Mouse (Mus musculus) neural tube, embryonic 13.5 days (tissue): Measurements from ENCODE around the gene Ccnb1. TPM values are rescaled to one million over a fixed set of nuclear protein-coding genes. Genes with fewer than 3 reads are reported as not detected.
"Not testable (repeated sequence)": the region's sequence is repeated elsewhere in the genome, so short reads cannot be mapped to it uniquely, and the experiment has no call there.

Experiments
- ATAC-seq: fragments of 200-750 bp; cut with Nextera tagmentation; 2 replicates; pipeline ENCODE4 v1.8.0; 2017; ENCODE audit warnings: low read depth, mild to moderate bottlenecking, moderate TSS enrichment, moderate library complexity
- H3K27ac ChIP-seq: fragments of 300-500 bp; sonication (generic); replicated peaks from 2 replicates; pipeline ENCODE4 v1.5.1; 2015; ENCODE audit warnings: moderate library complexity, mild to moderate bottlenecking, inconsistent platforms
- H3K27me3 ChIP-seq: fragments of 300-500 bp; sonication (generic); 2 replicates; pipeline ENCODE4 v1.6.1; 2015; ENCODE audit warnings: mild to moderate bottlenecking, inconsistent platforms
- H3K36me3 ChIP-seq: fragments of 300-500 bp; sonication (generic); 2 replicates; pipeline ENCODE4 v1.6.1; 2015; ENCODE audit warnings: mild to moderate bottlenecking, inconsistent platforms
- H3K4me1 ChIP-seq: fragments of 300-500 bp; sonication (generic); replicated peaks from 2 replicates; pipeline ENCODE4 v1.6.1; 2015; ENCODE audit warnings: inconsistent platforms
- H3K4me2 ChIP-seq: fragments of 300-500 bp; sonication (generic); 2 replicates; pipeline ENCODE4 v1.6.1; 2015; ENCODE audit warnings: inconsistent platforms, mild to moderate bottlenecking, moderate library complexity
- H3K4me3 ChIP-seq: fragments of 300-500 bp; sonication (generic); 2 replicates; pipeline ENCODE4 v1.5.1; 2015; ENCODE audit warnings: mild to moderate bottlenecking, inconsistent platforms
- H3K9ac ChIP-seq: fragments of 300-500 bp; sonication (generic); 2 replicates; pipeline ENCODE4 v1.6.1; 2015; ENCODE audit warnings: moderate library complexity, mild to moderate bottlenecking, inconsistent platforms
- H3K9me3 ChIP-seq: fragments of 300-500 bp; sonication (generic); 2 replicates; pipeline ENCODE4 v1.6.1; 2016; ENCODE audit warnings: inconsistent platforms
- WGBS: fragments of 180-500 bp; shearing (Covaris S2); methylation state at CpG from one replicate; pipeline ENCODE4 v1.1.7; 2015; 5-methylcytosine and 5-hydroxymethylcytosine counted together
- polyA plus RNA-seq: library from polyadenylated mRNA; unstranded; fragments of >200 nt; fragmentation: Nextera tagmentation; extraction: Ambion mirVana; gene quantifications from 2 replicates; pipeline ENCODE4 v1.2.1, GENCODE M21; 2015

Ccnb1 gene
- polyA plus RNA-seq, 1 experiment from 2014 or later: 45.2 TPM

DNA sequence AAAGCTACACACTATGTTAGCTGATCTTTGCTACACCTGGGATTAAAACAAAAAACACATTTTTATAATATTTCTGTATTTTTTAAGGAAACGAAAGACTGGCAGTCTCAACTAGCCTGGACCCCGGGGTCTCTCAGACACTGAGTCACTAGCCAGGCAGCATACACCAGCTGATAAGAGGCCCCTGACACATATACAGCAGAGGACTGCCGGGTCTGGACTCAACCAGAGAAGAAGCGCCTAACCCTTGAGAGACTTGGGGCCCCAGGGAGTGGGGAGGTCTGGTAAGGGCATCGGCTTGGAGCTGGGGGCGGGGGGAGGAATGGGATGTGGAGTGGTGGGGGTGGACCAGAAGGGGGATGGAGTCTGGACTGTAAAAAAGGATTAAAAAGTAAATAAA, 33.4 kb downstream of the Ccnb1 start:
- ATAC-seq: no peak
- H3K4me2 ChIP-seq: no peak overlapping the region
- H3K27ac ChIP-seq: no peak overlapping the region
- no peaks in the 10 kb centered on the region for H3K4me1 ChIP-seq
- H3K36me3 ChIP-seq: no peaks in the 10 kb centered on the region
- H3K27me3 ChIP-seq: no peaks in the 10 kb centered on the region
- WGBS: 84% methylated on average over 6 of the region's 6 CpGs
- no peak overlapping the region for H3K4me3 ChIP-seq
- H3K9me3 ChIP-seq: no peaks in the 10 kb centered on the region
- no peak overlapping the region for H3K9ac ChIP-seq

- 92% methylated on average over 8 of the region's 8 CpGs for WGBS
- Histone ChIP-seq H3K36me3 (no peaks in the 10 kb centered on the region), H3K9me3 (no peaks in the 10 kb centered on the region), H3K4me1 (no peaks in the 10 kb centered on the region), H3K9ac (no peak overlapping the region), H3K4me3 (no peak overlapping the region), H3K4me2 (no peak overlapping the region), H3K27me3 (no peaks in the 10 kb centered on the region), H3K27ac (no peak overlapping the region)
- no peak for ATAC-seq
These were observed 33.8 kb downstream of the Ccnb1 start for GRCm38 (mm10) chr13:100752529-100752928.

GRCm38 (mm10) chr13:100751402-100751801, 35.0 kb downstream of the Ccnb1 start:
- no peak overlapping the region for H3K4me3 ChIP-seq
- 86% methylated on average over 3 of the region's 3 CpGs for WGBS
- H3K27me3 ChIP-seq: no peaks in the 10 kb centered on the region
- no peak overlapping the region for H3K27ac ChIP-seq
- no peaks in the 10 kb centered on the region for H3K9me3 ChIP-seq
- no peak overlapping the region for H3K4me2 ChIP-seq
- no peaks in the 10 kb centered on the region for H3K4me1 ChIP-seq
- no peak overlapping the region for H3K9ac ChIP-seq
- ATAC-seq: no peak
- no peaks in the 10 kb centered on the region for H3K36me3 ChIP-seq

GRCm38 (mm10) chr13:100750799-100751198, 35.6 kb downstream of the Ccnb1 start:
- no peaks in the 10 kb centered on the region for H3K9me3 ChIP-seq
- H3K4me1 ChIP-seq: no peaks in the 10 kb centered on the region
- H3K4me3 ChIP-seq: no peak overlapping the region
- WGBS: 85% methylated on average over 5 of the region's 5 CpGs
- no peak overlapping the region for H3K4me2 ChIP-seq
- H3K27me3 ChIP-seq: no peaks in the 10 kb centered on the region
- no peak overlapping the region for H3K9ac ChIP-seq
- no peaks in the 10 kb centered on the region for H3K36me3 ChIP-seq
- no peak overlapping the region for H3K27ac ChIP-seq
- ATAC-seq: no peak

GRCm38 (mm10) chr13:100748638-100749037, 37.7 kb downstream of the Ccnb1 start:
- no peaks in the 10 kb centered on the region for H3K27me3 ChIP-seq

DNA sequence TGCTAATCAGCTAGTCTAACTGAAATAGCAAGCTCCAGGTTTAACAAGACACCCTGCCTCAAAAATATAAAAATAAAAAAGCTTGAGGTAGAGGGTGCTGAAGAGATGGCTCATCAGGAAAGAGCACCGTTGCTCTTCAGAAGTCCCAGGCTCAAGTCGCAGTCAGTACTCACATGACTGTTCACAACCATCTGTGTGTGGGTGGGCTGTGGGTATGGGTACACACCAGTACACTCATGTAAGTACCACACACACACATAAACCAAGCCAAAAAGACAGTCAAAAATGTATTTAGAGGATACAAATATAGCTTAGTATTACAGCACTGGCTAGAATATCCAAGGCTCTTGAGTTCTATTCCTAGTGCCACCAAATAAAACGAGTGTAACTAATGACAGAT, 40.3 kb downstream of the Ccnb1 start:
- H3K4me3 ChIP-seq: no peak overlapping the region
- H3K9me3 ChIP-seq: no peaks in the 10 kb centered on the region
- WGBS: 90% methylated on average over 3 of the region's 3 CpGs
- H3K27ac ChIP-seq: no peak overlapping the region
- ATAC-seq: no peak
- H3K9ac ChIP-seq: no peak overlapping the region
- no peaks in the 10 kb centered on the region for H3K36me3 ChIP-seq
- no peak overlapping the region for H3K4me2 ChIP-seq
- H3K4me1 ChIP-seq: peaks cover 16% of the 10 kb centered on the region
- no peaks in the 10 kb centered on the region for H3K27me3 ChIP-seq

More at GRCm38 (mm10) chr13:100748638-100749037, 37.7 kb downstream of the Ccnb1 start:
- no peak for ATAC-seq
- H3K4me3 ChIP-seq: no peak overlapping the region
- H3K27ac ChIP-seq: no peak overlapping the region
- H3K4me1 ChIP-seq: peaks cover 5% of the 10 kb centered on the region
- no peaks in the 10 kb centered on the region for H3K9me3 ChIP-seq
- 49% methylated on average over 8 of the region's 8 CpGs for WGBS
- H3K9ac ChIP-seq: no peak overlapping the region
- H3K36me3 ChIP-seq: no peaks in the 10 kb centered on the region
- no peak overlapping the region for H3K4me2 ChIP-seq

GRCm38 (mm10) chr13:100744036-100744744, 42.2 kb downstream of the Ccnb1 start, which contains the start of gene Mrps36:
Mrps36 (minus strand) TSS chr13:100744659.
- Histone ChIP-seq H3K4me3 (peak within 1 kb of the TSS; percentile 77), H3K4me1 (peaks cover 16% of the 10 kb centered on the region), H3K27ac (peak within 1 kb of the TSS; percentile 97), H3K9ac (peak within 1 kb of the TSS; percentile 88), H3K36me3 (peaks cover 5% of the 10 kb centered on the region; the same call in 1 of the 2 replicates), H3K4me2 (peak within 1 kb of the TSS; percentile 62), H3K27me3 (no peaks in the 10 kb centered on the region), H3K9me3 (no peaks in the 10 kb centered on the region)
- WGBS: under 1% methylated on average over 52 of the region's 52 CpGs
- peak; percentile 98 for ATAC-seq

- H3K4me2 ChIP-seq: peak overlapping the region; percentile 62
- peaks cover 8% of the 10 kb centered on the region for H3K36me3 ChIP-seq
- peak overlapping the region; percentile 77 for H3K4me3 ChIP-seq
- peak overlapping the region; percentile 88 for H3K9ac ChIP-seq
- H3K27ac ChIP-seq: peak overlapping the region; percentile 97
- H3K27me3 ChIP-seq: no peaks in the 10 kb centered on the region
- no peaks in the 10 kb centered on the region for H3K9me3 ChIP-seq
- 64% methylated on average over 11 of the region's 11 CpGs for WGBS
- H3K4me1 ChIP-seq: peaks cover 16% of the 10 kb centered on the region
- peak; percentile 66 for ATAC-seq
These were observed 42.9 kb downstream of the Ccnb1 start for GRCm38 (mm10) chr13:100743346-100744035.

DNA sequence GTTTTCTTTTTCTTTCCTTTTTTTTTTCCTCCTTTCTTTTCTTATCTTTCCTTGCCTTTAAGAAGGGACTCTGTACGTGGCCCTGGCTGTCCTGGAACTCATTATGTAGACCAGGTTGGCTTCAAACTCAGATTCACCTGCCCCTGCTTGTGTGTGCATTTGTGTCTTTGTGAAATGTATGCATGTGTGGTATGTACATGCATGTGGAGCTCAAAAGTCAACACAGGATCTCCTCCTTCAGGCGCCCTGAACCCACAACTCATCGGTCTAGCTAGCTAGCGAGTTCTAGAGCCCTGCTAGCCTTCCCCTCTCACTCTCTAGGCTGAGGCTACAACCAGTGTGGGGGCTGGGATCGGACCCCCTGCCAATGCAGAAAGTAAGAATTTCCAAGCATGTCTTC, 43.5 kb downstream of the Ccnb1 start:
- H3K4me1 ChIP-seq: peaks cover 16% of the 10 kb centered on the region
- H3K4me2 ChIP-seq: peak overlapping the region; percentile 62; the same call in 1 of the 2 replicates

DNA sequence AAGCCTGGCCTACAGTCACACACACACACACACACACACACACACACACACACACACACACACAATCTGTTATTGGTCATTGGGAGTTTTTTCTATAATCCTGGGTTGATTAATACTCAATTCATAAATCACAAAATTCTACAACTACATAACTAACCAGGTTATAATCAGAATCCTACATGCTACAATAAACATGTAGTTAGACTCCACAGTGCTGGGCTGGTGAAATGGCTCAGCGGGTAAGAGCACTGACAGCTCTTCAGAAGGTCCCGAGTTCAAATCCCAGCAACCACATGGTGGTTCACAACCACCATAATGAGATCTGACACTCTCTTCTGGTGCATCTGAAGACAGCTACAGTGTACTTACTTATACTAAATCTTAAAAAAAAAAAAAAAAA, 53.6 kb downstream of the Ccnb1 start:
- 96% methylated on average over 2 of the region's 2 CpGs for WGBS
- Histone ChIP-seq H3K4me3 (no peak overlapping the region), H3K36me3 (peaks cover 31% of the 10 kb centered on the region), H3K4me1 (peaks cover 19% of the 10 kb centered on the region), H3K4me2 (no peak overlapping the region), H3K9me3 (no peaks in the 10 kb centered on the region), H3K27ac (no peak overlapping the region), H3K9ac (no peak overlapping the region), H3K27me3 (no peaks in the 10 kb centered on the region)
- no peak for ATAC-seq

More for the DNA sequence above, 43.5 kb downstream of the Ccnb1 start:
- no peak overlapping the region for H3K27ac ChIP-seq
- no peaks in the 10 kb centered on the region for H3K9me3 ChIP-seq
- H3K9ac ChIP-seq: no peak overlapping the region
- 92% methylated on average over 5 of the region's 5 CpGs for WGBS
- H3K36me3 ChIP-seq: peaks cover 15% of the 10 kb centered on the region
- ATAC-seq: no peak
- no peaks in the 10 kb centered on the region for H3K27me3 ChIP-seq
- no peak overlapping the region for H3K4me3 ChIP-seq

DNA sequence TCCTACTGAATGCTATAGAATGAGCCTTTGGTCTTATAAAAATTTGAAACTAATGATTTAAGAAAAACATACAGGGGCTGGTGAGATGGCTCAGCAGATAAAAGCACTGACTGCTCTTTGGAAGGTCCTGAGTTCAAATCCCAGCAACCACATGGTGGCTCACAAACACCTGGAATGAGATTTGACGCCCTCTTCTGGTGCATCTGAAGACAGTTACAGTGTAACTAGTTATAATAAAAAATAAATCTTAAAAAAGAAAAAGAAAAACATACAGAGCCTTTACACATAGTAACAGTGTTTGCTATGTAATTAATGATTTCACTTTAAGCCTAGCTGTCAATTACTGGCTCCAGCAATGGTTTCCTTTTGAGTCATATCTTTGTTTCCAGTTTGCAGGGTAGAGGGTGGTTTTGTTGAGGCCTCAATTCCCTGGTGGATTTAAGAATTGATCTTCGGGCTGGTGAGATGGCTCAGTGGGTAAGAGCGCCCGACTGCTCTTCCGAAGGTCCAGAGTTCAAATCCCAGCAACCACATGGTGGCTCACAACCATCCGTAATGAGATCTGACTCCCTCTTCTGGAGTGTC, 54.8 kb downstream of the Ccnb1 start:
- peak overlapping the region; percentile 87; the same call in 1 of the 2 replicates for H3K9ac ChIP-seq
- peaks cover 27% of the 10 kb centered on the region for H3K36me3 ChIP-seq
- WGBS: 95% methylated on average over 6 of the region's 6 CpGs
- not testable (repeated sequence) for H3K27me3 ChIP-seq, H3K9me3 ChIP-seq, ATAC-seq
- peaks cover 22% of the 10 kb centered on the region for H3K4me1 ChIP-seq
- peak overlapping the region; percentile 86 for H3K27ac ChIP-seq
- peak overlapping the region; percentile 92 for H3K4me2 ChIP-seq
- peak overlapping the region; percentile 66 for H3K4me3 ChIP-seq

- H3K4me1 ChIP-seq: peaks cover 22% of the 10 kb centered on the region
- H3K9me3 ChIP-seq: no peaks in the 10 kb centered on the region
- H3K4me2 ChIP-seq: peak within 1 kb of the TSS; percentile 92
- H3K36me3 ChIP-seq: peaks cover 25% of the 10 kb centered on the region
- H3K9ac ChIP-seq: peak within 1 kb of the TSS; percentile 87
- peak within 1 kb of the TSS; percentile 86 for H3K27ac ChIP-seq
- WGBS: under 1% methylated on average over 19 of the region's 19 CpGs
- peak; percentile 99 for ATAC-seq
- H3K4me3 ChIP-seq: peak within 1 kb of the TSS; percentile 66
- H3K27me3 ChIP-seq: no peaks in the 10 kb centered on the region
These were observed 55.6 kb downstream of the Ccnb1 start, which contains the start of gene Cdk7 for GRCm38 (mm10) chr13:100730861-100731176. Cdk7 (minus strand) TSS chr13:100730939.
